Mouse (Mus musculus) bone marrow, adult 2 months (tissue): Measurements from ENCODE around the gene Txnrd1. TPM values are rescaled to one million over a fixed set of nuclear protein-coding genes. Genes with fewer than 3 reads are reported as not detected.

Experiments used
- H3K27ac ChIP-seq: fragments of 200-500 bp; 2 replicates; pipeline ENCODE4 v1.5.1; 2012; ENCODE audit warnings: low read depth, mild to moderate bottlenecking, control low read depth, inconsistent platforms, low read length; ENCODE audit not compliant: control insufficient read depth, poor library complexity, insufficient read depth
- H3K4me1 ChIP-seq: fragments of 200-500 bp; 2 replicates; pipeline ENCODE4 v1.6.1; 2011; ENCODE audit warnings: low read length; ENCODE audit not compliant: control insufficient read depth, insufficient read depth
- H3K4me3 ChIP-seq: fragments of 200-500 bp; replicated peaks from 2 replicates; pipeline ENCODE3; 2011; ENCODE audit warnings: mild to moderate bottlenecking, low read depth, low read length, control low read depth; ENCODE audit not compliant: control insufficient read depth
- CTCF ChIP-seq: fragments of 200-500 bp; IDR thresholded peaks from 2 replicates; pipeline ENCODE4 v1.5.1; 2011; ENCODE audit warnings: low read length, control low read depth; ENCODE audit not compliant: control insufficient read depth, insufficient read depth
- POLR2A ChIP-seq: fragments of 200-500 bp; IDR thresholded peaks from 2 replicates; pipeline ENCODE4 v1.6.1; 2011; ENCODE audit warnings: low read depth, mild to moderate bottlenecking, control low read depth, low read length, borderline replicate concordance; ENCODE audit not compliant: control insufficient read depth
- WGBS: fragments of 180-500 bp; shearing (Covaris S2); methylation state at CpG from one replicate; pipeline ENCODE4 v1.1.7; 2018; 5-methylcytosine and 5-hydroxymethylcytosine counted together
- polyA plus RNA-seq: library from polyadenylated mRNA; stranded (reverse); fragments of >200 nt; gene quantifications from 2 replicates; pipeline ENCODE4 v1.2.4, GENCODE M21; 2011; ENCODE audit warnings: low replicate concordance; ENCODE audit not compliant: missing spikeins, insufficient read depth, insufficient read length

The Txnrd1 gene
- polyA plus RNA-seq, 1 experiment: 20.2 TPM

DNA sequence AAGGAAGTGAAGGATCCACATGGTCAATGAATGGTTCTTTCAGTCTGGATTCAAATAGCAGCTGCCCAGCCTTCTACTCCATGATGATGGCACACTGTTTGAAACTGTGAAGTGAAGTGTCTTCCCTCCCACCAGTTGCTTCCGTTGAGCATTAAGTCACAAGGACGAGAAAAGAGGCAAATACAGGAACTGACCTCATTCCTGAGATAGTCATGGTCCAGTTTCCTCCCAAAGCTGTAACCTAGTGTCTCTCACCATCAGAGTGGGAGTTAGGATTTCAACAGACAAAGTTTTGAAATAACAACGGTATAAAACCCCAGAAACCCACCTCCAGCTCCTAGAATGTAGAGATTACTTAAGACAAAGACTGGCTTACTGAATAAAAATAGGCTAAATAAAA is 89.8 kb downstream of the Txnrd1 start:
- TF ChIP-seq POLR2A (no peak), CTCF (no peak)
- H3K4me1 ChIP-seq: no peaks in the 10 kb centered on the region; the same call in 1 of the 2 replicates
- H3K27ac ChIP-seq: no peak overlapping the region
- WGBS: 21% methylated on average over 3 of the region's 3 CpGs
- no peak overlapping the region for H3K4me3 ChIP-seq

DNA sequence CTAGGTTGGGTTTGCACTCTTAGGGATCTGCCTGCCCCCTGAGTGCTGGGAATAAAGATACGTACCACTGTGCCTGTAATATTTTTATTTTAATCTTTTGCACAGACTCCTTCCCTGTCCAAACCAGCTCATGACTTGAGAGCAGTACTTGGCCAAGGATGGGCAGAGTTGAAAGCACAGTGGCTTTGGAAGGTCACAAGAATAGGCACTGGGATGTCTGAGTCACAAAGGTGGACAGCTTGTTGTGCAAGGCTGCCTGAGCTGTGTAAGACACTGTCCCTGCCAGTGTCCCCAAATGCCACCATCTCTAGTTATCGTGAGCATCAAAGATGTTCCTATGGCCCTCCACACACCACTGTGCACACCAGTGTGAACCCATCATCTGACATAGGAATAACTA is 91.0 kb downstream of the Txnrd1 start:
- H3K4me1 ChIP-seq: no peaks in the 10 kb centered on the region; the same call in 1 of the 2 replicates
- H3K27ac ChIP-seq: no peak overlapping the region
- no peak overlapping the region for H3K4me3 ChIP-seq
- TF ChIP-seq POLR2A: no peak
- no peak for TF ChIP-seq CTCF
- 76% methylated on average over 2 of the region's 2 CpGs for WGBS

DNA sequence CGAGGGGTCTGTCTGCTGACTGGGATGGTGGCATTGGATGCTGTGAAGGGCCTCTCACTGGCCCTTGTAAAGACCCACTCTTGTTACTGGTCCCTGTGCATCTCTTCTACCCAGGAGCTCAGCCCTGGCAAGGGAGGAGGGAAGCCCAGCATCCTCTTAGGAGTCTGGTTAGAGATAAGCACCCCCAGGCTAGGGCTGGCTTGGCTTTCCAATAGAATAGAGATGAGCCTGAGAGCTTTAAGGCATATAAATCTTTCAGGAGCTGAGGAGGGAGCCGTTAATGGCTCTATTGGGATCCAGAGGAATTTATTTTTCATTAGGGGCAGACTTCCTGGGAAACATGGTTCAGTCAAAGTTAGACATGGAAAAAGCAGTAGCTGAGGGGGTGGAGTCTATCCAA is 91.9 kb downstream of the Txnrd1 start:
- H3K4me3 ChIP-seq: no peak overlapping the region
- WGBS: 88% methylated on average over 2 of the region's 2 CpGs

DNA sequence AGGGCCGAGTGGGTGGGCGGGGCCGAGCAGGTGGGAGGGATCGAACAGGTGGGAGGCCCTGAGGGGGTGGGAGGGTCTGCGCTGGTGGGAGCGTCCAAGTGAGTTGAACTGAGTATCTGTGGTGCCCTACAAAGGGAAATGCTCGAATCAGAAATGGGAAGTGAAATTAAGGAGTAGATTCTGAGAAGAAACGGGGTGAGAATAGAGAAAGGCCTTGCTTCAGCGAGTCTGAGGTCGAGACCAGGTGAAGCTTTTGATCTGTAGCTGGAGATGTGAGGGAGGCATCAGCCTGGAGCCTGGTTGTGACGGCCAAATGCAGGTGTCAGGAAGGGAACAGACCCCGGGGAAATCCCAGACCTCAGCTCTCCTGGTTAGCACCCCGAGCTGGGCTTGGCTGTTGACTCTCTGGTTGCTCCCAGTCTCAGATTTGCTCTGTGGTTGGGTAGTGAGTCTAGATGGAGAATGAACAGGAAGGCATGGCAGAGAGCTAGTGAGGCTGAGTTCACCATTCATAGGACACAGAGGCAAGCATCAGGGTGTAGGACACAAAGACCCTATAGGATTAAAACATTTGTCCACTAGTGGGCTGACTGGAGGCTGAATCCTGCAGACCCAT is 101.4 kb downstream of the Txnrd1 start:
- WGBS: 32% methylated on average over 13 of the region's 13 CpGs
- no peaks in the 10 kb centered on the region; the same call in 1 of the 2 replicates for H3K4me1 ChIP-seq
- no peak overlapping the region for H3K4me3 ChIP-seq
- TF ChIP-seq POLR2A: no peak
- TF ChIP-seq CTCF: no peak
- no peak overlapping the region for H3K27ac ChIP-seq

More for the DNA sequence above, 91.9 kb downstream of the Txnrd1 start:
- TF ChIP-seq POLR2A (no peak), CTCF (no peak)
- H3K27ac ChIP-seq: no peak overlapping the region
- no peaks in the 10 kb centered on the region; the same call in 1 of the 2 replicates for H3K4me1 ChIP-seq

DNA sequence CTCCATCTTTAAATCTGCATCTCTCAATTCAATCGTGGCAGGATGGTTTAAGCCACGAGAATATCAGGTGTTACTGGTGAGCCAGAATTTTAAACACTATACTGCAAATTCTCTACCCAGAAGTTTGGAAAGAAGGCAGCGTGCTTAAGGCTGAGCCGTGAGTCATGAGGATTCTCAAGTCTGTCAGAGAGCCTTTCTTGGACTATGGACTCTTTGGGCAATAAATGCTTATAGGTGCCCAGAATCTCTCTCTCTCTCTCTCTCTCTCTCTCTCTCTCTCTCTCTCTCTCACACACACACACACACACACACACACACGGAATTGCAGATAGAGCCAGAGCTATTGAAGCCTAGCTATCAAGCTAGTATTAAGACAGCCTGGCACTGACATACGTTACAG is 102.0 kb downstream of the Txnrd1 start:
- no peaks in the 10 kb centered on the region; the same call in 1 of the 2 replicates for H3K4me1 ChIP-seq
- WGBS: 80% methylated on average over 6 of the region's 6 CpGs
- H3K27ac ChIP-seq: no peak overlapping the region
- H3K4me3 ChIP-seq: no peak overlapping the region
- no peak for TF ChIP-seq CTCF
- TF ChIP-seq POLR2A: no peak

Other genes with a start within 250 kb of the Txnrd1 start
- gene 1190007I07Rik, start 210.7 kb upstream of the Txnrd1 start, polyA plus RNA-seq: 16.5 and 38.3 TPM in 2 replicates
- gene Tdg, start 204.1 kb upstream of the Txnrd1 start, polyA plus RNA-seq: 21.6 and 27.5 TPM in 2 replicates
- gene Glt8d2, start 143.3 kb upstream of the Txnrd1 start, polyA plus RNA-seq: not detected in 2 replicates
- 6.3 and 10.6 TPM in 2 replicates for gene Hcfc2, start 137.8 kb upstream of the Txnrd1 start, polyA plus RNA-seq
- gene Nfyb, start 69.8 kb upstream of the Txnrd1 start, polyA plus RNA-seq: 27.1 and 40.3 TPM in 2 replicates
- gene Eid3, start 32.7 kb downstream of the Txnrd1 start, polyA plus RNA-seq: 2.0 and 5.8 TPM in 2 replicates
- gene Chst11, start 151.5 kb downstream of the Txnrd1 start, polyA plus RNA-seq: 5.3 and 6.4 TPM in 2 replicates